Mouse (Mus musculus): ENCODE results near the gene Tet1.

DNA sequence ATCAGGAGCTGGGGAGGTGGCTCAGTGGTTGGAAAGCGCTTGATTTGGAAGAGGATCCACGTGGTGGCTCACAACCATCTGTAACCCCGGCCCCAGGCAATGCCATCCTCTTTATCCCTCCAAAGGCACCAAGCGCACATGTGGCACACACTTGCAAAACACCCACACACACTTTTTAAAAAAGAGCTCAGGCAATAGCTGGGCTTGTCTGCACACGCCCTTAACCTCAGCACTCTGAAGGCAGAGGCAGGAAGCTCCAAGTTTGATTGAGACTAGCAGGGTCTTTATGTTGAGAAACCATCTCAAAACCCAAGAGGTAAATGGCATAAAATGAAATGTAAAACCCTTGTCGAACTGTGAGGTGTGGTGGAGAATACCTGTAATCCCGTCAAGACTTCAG, 57.2 kb downstream of the Tet1 start:
- TF ChIP-seq CTCF (IDR thresholded peaks at IDR 0.05), result no peak
- TF ChIP-seq EP300 (IDR thresholded peaks at IDR 0.05), result no peak
